Mouse (Mus musculus): ENCODE results near the gene Susd4. TPM values are rescaled to one million over a fixed set of nuclear protein-coding genes. Genes with fewer than 3 reads are reported as not detected.

Gene Susd4
- total and polyA plus RNA-seq, 2 experiments from 2014 or later, result 80.6 to 98.7 TPM

- H3K27ac ChIP-seq (ENCODE audit: low read depth, low read length), result no peak overlapping the region
- H3K36me3 ChIP-seq (ENCODE audit: insufficient read depth, low read length), result no peaks in the 10 kb centered on the region
- H3K4me3 ChIP-seq (ENCODE audit: low read depth, low read length), result no peak overlapping the region
- no peak for ATAC-seq (ENCODE audit: low FRiP score)
- WGBS, result 90% methylated on average over 3 of the region's 3 CpGs
- no peaks in the 10 kb centered on the region for H3K9me3 ChIP-seq (ENCODE audit: low read length)
- no peak overlapping the region for H3K9ac ChIP-seq (replicated peaks; ENCODE audit: low read length, poor library complexity, severe bottlenecking)
- H3K4me1 ChIP-seq (ENCODE audit: insufficient read depth, low read length), result no peaks in the 10 kb centered on the region
- no peaks in the 10 kb centered on the region for H3K27me3 ChIP-seq (ENCODE audit: insufficient read depth, low read length)
- no peak for DNase-seq (ENCODE audit: low spot score)
- TF ChIP-seq CTCF (IDR thresholded peaks at IDR 0.05), result no peak
- H3K4me2 ChIP-seq (ENCODE audit: low read depth, low read length, poor library complexity, severe bottlenecking), result no peak overlapping the region
Measured at GRCm38 (mm10) chr1:182902906-182903305, 139.2 kb downstream of the Susd4 start.

GRCm38 (mm10) chr1:182905669-182906068 lies 142.0 kb downstream of the Susd4 start:
- Histone ChIP-seq H3K27me3 (ENCODE audit: insufficient read depth, low read length) (no peaks in the 10 kb centered on the region), H3K27ac (ENCODE audit: low read depth, low read length) (no peak overlapping the region), H3K4me2 (ENCODE audit: low read depth, low read length, poor library complexity, severe bottlenecking) (no peak overlapping the region), H3K4me3 (ENCODE audit: low read depth, low read length) (no peak overlapping the region), H3K4me1 (ENCODE audit: insufficient read depth, low read length) (no peaks in the 10 kb centered on the region), H3K9me3 (ENCODE audit: low read length) (no peaks in the 10 kb centered on the region), H3K36me3 (ENCODE audit: insufficient read depth, low read length) (no peaks in the 10 kb centered on the region), H3K9ac (replicated peaks; ENCODE audit: low read length, poor library complexity, severe bottlenecking) (no peak overlapping the region)
- ATAC-seq (ENCODE audit: low FRiP score) (no peak), DNase-seq (ENCODE audit: low spot score) (no peak)
- WGBS, result 81% methylated on average over 3 of the region's 3 CpGs
- TF ChIP-seq CTCF (IDR thresholded peaks at IDR 0.05), result no peak

- Histone ChIP-seq H3K36me3 (ENCODE audit: insufficient read depth, low read length) (no peaks in the 10 kb centered on the region), H3K4me3 (ENCODE audit: low read depth, low read length) (no peak overlapping the region), H3K4me2 (ENCODE audit: low read depth, low read length, poor library complexity, severe bottlenecking) (no peak overlapping the region), H3K4me1 (ENCODE audit: insufficient read depth, low read length) (no peaks in the 10 kb centered on the region), H3K27ac (ENCODE audit: low read depth, low read length) (no peak overlapping the region), H3K9me3 (ENCODE audit: low read length) (no peaks in the 10 kb centered on the region), H3K9ac (replicated peaks; ENCODE audit: low read length, poor library complexity, severe bottlenecking) (no peak overlapping the region), H3K27me3 (ENCODE audit: insufficient read depth, low read length) (no peaks in the 10 kb centered on the region)
- DNase-seq (ENCODE audit: low spot score) (peak; percentile 92), ATAC-seq (ENCODE audit: low FRiP score) (peak; percentile 74)
- TF ChIP-seq CTCF (IDR thresholded peaks at IDR 0.05), result no peak
- 24% methylated on average over 14 of the region's 14 CpGs for WGBS
Measured at GRCm38 (mm10) chr1:182908050-182909036, 144.7 kb downstream of the Susd4 start.

GRCm38 (mm10) chr1:182909066-182909465 lies 145.4 kb downstream of the Susd4 start:
- Histone ChIP-seq H3K9me3 (ENCODE audit: low read length) (no peaks in the 10 kb centered on the region), H3K27me3 (ENCODE audit: insufficient read depth, low read length) (no peaks in the 10 kb centered on the region), H3K27ac (ENCODE audit: low read depth, low read length) (no peak overlapping the region), H3K36me3 (ENCODE audit: insufficient read depth, low read length) (no peaks in the 10 kb centered on the region), H3K4me3 (ENCODE audit: low read depth, low read length) (no peak overlapping the region), H3K4me1 (ENCODE audit: insufficient read depth, low read length) (no peaks in the 10 kb centered on the region), H3K4me2 (ENCODE audit: low read depth, low read length, poor library complexity, severe bottlenecking) (no peak overlapping the region), H3K9ac (replicated peaks; ENCODE audit: low read length, poor library complexity, severe bottlenecking) (no peak overlapping the region)
- 67% methylated on average over 3 of the region's 3 CpGs for WGBS
- TF ChIP-seq CTCF (IDR thresholded peaks at IDR 0.05), result no peak
- DNase-seq (ENCODE audit: low spot score) (no peak), ATAC-seq (ENCODE audit: low FRiP score) (no peak)

- Histone ChIP-seq H3K27me3 (ENCODE audit: insufficient read depth, low read length) (no peaks in the 10 kb centered on the region), H3K4me3 (ENCODE audit: low read depth, low read length) (no peak overlapping the region), H3K9ac (replicated peaks; ENCODE audit: low read length, poor library complexity, severe bottlenecking) (no peak overlapping the region), H3K9me3 (ENCODE audit: low read length) (no peaks in the 10 kb centered on the region), H3K27ac (ENCODE audit: low read depth, low read length) (no peak overlapping the region), H3K36me3 (ENCODE audit: insufficient read depth, low read length) (no peaks in the 10 kb centered on the region), H3K4me1 (ENCODE audit: insufficient read depth, low read length) (no peaks in the 10 kb centered on the region), H3K4me2 (ENCODE audit: low read depth, low read length, poor library complexity, severe bottlenecking) (no peak overlapping the region)
- ATAC-seq (ENCODE audit: low FRiP score) (no peak), DNase-seq (ENCODE audit: low spot score) (no peak)
- no peak for TF ChIP-seq CTCF (IDR thresholded peaks at IDR 0.05)
- WGBS, result 74% methylated on average over 5 of the region's 5 CpGs
Measured at GRCm38 (mm10) chr1:182909596-182909995, 145.9 kb downstream of the Susd4 start.

GRCm38 (mm10) chr1:182912591-182912990 lies 148.9 kb downstream of the Susd4 start:
- 48% methylated on average over 2 of the region's 2 CpGs for WGBS
- ATAC-seq (ENCODE audit: low FRiP score), result no peak

More at GRCm38 (mm10) chr1:182912591-182912990, 148.9 kb downstream of the Susd4 start:
- no peak overlapping the region for H3K9ac ChIP-seq (replicated peaks; ENCODE audit: low read length, poor library complexity, severe bottlenecking)
- H3K36me3 ChIP-seq (ENCODE audit: insufficient read depth, low read length), result no peaks in the 10 kb centered on the region
- no peak overlapping the region for H3K4me3 ChIP-seq (ENCODE audit: low read depth, low read length)
- H3K9me3 ChIP-seq (ENCODE audit: low read length), result no peaks in the 10 kb centered on the region
- no peak for TF ChIP-seq CTCF (IDR thresholded peaks at IDR 0.05)
- no peaks in the 10 kb centered on the region for H3K4me1 ChIP-seq (ENCODE audit: insufficient read depth, low read length)
- H3K27ac ChIP-seq (ENCODE audit: low read depth, low read length), result no peak overlapping the region
- no peaks in the 10 kb centered on the region for H3K27me3 ChIP-seq (ENCODE audit: insufficient read depth, low read length)
- DNase-seq (ENCODE audit: low spot score), result peak; percentile 67
- no peak overlapping the region for H3K4me2 ChIP-seq (ENCODE audit: low read depth, low read length, poor library complexity, severe bottlenecking)

Data from midbrain, postnatal 0 days (tissue).